Mouse (Mus musculus): ENCODE measurements around the gene Rhbdl1.

Gene Rhbdl1

GRCm38 (mm10) chr17:25796211-25796771 lies 40.8 kb downstream of the Rhbdl1 start:
- DNase-seq (ENCODE audit: extremely low read depth, low read depth, low spot score), result no peak

GRCm38 (mm10) chr17:25795609-25796092 lies 41.4 kb downstream of the Rhbdl1 start, which contains the start of gene AC134908.4:
TSS of gene AC134908.4 (minus strand) at chr17:25795659.
- DNase-seq (ENCODE audit: extremely low read depth, low read depth, low spot score), result no peak

- no peak for DNase-seq (ENCODE audit: extremely low read depth, low read depth, low spot score)
Observed at GRCm38 (mm10) chr17:25794998-25795397, 42.1 kb downstream of the Rhbdl1 start.

GRCm38 (mm10) chr17:25794197-25794596 lies 42.9 kb downstream of the Rhbdl1 start:
- DNase-seq (ENCODE audit: extremely low read depth, low read depth, low spot score), result no peak

GRCm38 (mm10) chr17:25792615-25793014 lies 44.5 kb downstream of the Rhbdl1 start, which contains the start of gene Fam173a:
TSS of gene Fam173a (minus strand) at chr17:25792901.
- no peak for DNase-seq (ENCODE audit: extremely low read depth, low read depth, low spot score)

GRCm38 (mm10) chr17:25791843-25792527 lies 45.1 kb downstream of the Rhbdl1 start:
- DNase-seq (ENCODE audit: extremely low read depth, low read depth, low spot score), result peak; percentile 19

- DNase-seq (ENCODE audit: extremely low read depth, low read depth, low spot score), result no peak
Observed at GRCm38 (mm10) chr17:25791320-25791842, 45.7 kb downstream of the Rhbdl1 start.

- DNase-seq (ENCODE audit: extremely low read depth, low read depth, low spot score), result no peak
Observed at GRCm38 (mm10) chr17:25786781-25787504, 50.2 kb downstream of the Rhbdl1 start.

- no peak for DNase-seq (ENCODE audit: extremely low read depth, low read depth, low spot score)
Observed at GRCm38 (mm10) chr17:25786280-25786679, 50.8 kb downstream of the Rhbdl1 start, which contains the start of gene Ccdc78. TSS of gene Ccdc78 (plus strand) at chr17:25786580.

GRCm38 (mm10) chr17:25785281-25785745 lies 51.8 kb downstream of the Rhbdl1 start, which contains the start of gene Haghl:
TSS of gene Haghl (minus strand) at chr17:25785673.
- DNase-seq (ENCODE audit: extremely low read depth, low read depth, low spot score), result no peak

All from fat pad, adult 2 months (tissue).